Mouse (Mus musculus) thymus, postnatal 0 days (tissue): ENCODE measurements at regions not wholly inside any gene's neighbourhood (a gene's known extent, or its start where the extent isn't known, plus 50 kb on each side); places are given as distances from the start of the nearest gene placed in this dataset.
A peak's percentile ranks its signal among the peaks of the same experiment; 100 is the strongest.
"Not testable (repeated sequence)": the region's sequence is repeated elsewhere in the genome, so short reads cannot be mapped to it uniquely, and the experiment has no call there.

Source experiments
- DNase-seq: peaks from one replicate; pipeline ENCODE4 v3.0.0-alpha.2; 2015; ENCODE audit warnings: low spot score

- DNase-seq: no peak
Observed at GRCm38 (mm10) chr6:84320586-84320985, 273.1 kb downstream of the Cyp26b1 start.

- DNase-seq: no peak
Observed at GRCm38 (mm10) chr6:84318774-84319173, 274.9 kb downstream of the Cyp26b1 start.

- DNase-seq: no peak
Observed at GRCm38 (mm10) chr6:84317026-84317425, 276.7 kb downstream of the Cyp26b1 start.

- DNase-seq: no peak
Observed at GRCm38 (mm10) chr6:84315175-84315912, 278.4 kb downstream of the Cyp26b1 start.

GRCm38 (mm10) chr6:84313797-84314196, 279.9 kb downstream of the Cyp26b1 start:
- DNase-seq: no peak

- no peak for DNase-seq
Observed at GRCm38 (mm10) chr6:84310635-84311241, 283.0 kb downstream of the Cyp26b1 start.

GRCm38 (mm10) chr6:84307556-84307955, 286.2 kb downstream of the Cyp26b1 start:
- no peak for DNase-seq

- DNase-seq: no peak
Observed at GRCm38 (mm10) chr6:84306585-84306984, 287.1 kb downstream of the Cyp26b1 start.

- DNase-seq: no peak
Observed at GRCm38 (mm10) chr6:84305093-84305492, 288.6 kb downstream of the Cyp26b1 start.

GRCm38 (mm10) chr6:84302916-84303315, 290.8 kb downstream of the Cyp26b1 start:
- DNase-seq: not testable (repeated sequence)

GRCm38 (mm10) chr6:84299936-84300335, 291.5 kb downstream of the Dysf start:
- DNase-seq: no peak

- no peak for DNase-seq
Observed at GRCm38 (mm10) chr6:84299146-84299545, 290.8 kb downstream of the Dysf start.

GRCm38 (mm10) chr6:84273907-84274306, 265.5 kb downstream of the Dysf start:
- not testable (repeated sequence) for DNase-seq

GRCm38 (mm10) chr6:84272520-84273311, 264.3 kb downstream of the Dysf start:
- DNase-seq: no peak

- no peak for DNase-seq
Observed at GRCm38 (mm10) chr6:84271966-84272365, 263.6 kb downstream of the Dysf start.

GRCm38 (mm10) chr6:84271441-84271840, 263.1 kb downstream of the Dysf start:
- DNase-seq: no peak

GRCm38 (mm10) chr6:84270518-84271165, 262.3 kb downstream of the Dysf start:
- DNase-seq: no peak

- DNase-seq: no peak
Observed at GRCm38 (mm10) chr6:84269478-84269877, 261.1 kb downstream of the Dysf start.

- peak; percentile 29 for DNase-seq
Observed at GRCm38 (mm10) chr6:84269023-84269422, 260.6 kb downstream of the Dysf start.

- no peak for DNase-seq
Observed at GRCm38 (mm10) chr6:84268111-84268510, 259.7 kb downstream of the Dysf start.

- no peak for DNase-seq
Observed at GRCm38 (mm10) chr6:84267526-84267925, 259.1 kb downstream of the Dysf start.

- no peak for DNase-seq
Observed at GRCm38 (mm10) chr6:84266736-84267135, 258.3 kb downstream of the Dysf start.
